ENCODE assay signal across 24 mouse cellular contexts in genomic region chr2:29711038-29711437, GRCm38 (mm10). TPM values are rescaled to one million over a fixed set of nuclear protein-coding genes. Genes with fewer than 3 reads are reported as not detected.
"Had no signal": no experiment of that assay in that cellular context is flagged by ENCODE, and none has a peak within 500 bp of the region (broad histone marks: within the 10 kb centered on the region; RNA-seq: fewer than 3 reads in every experiment).

No protein-coding gene starts in this region.

- ATAC-seq: liver, postnatal 0 days had no signal

- H3K27ac ChIP-seq: limb, embryonic 12.5 days; limb, embryonic 15.5 days; liver, embryonic 14.5 days; lung, embryonic 15.5 days; neural tube, embryonic 12.5 days; neural tube, embryonic 15.5 days; stomach, embryonic 15.5 days had no signal

- H3K9me3 ChIP-seq: limb, embryonic 12.5 days; limb, embryonic 15.5 days; lung, embryonic 15.5 days; neural tube, embryonic 12.5 days; neural tube, embryonic 15.5 days; stomach, embryonic 15.5 days had no signal

- H3K4me2 ChIP-seq: limb, embryonic 12.5 days; limb, embryonic 15.5 days; liver, embryonic 11.5 days; lung, embryonic 15.5 days; midbrain, embryonic 11.5 days; neural tube, embryonic 12.5 days; neural tube, embryonic 15.5 days; stomach, embryonic 15.5 days had no signal

- H3K27me3 ChIP-seq: limb, embryonic 12.5 days; limb, embryonic 15.5 days; lung, embryonic 15.5 days; neural tube, embryonic 12.5 days; neural tube, embryonic 15.5 days; stomach, embryonic 15.5 days had no signal

- H3K9ac ChIP-seq: limb, embryonic 12.5 days; limb, embryonic 15.5 days; liver, embryonic 14.5 days; liver, postnatal 0 days; lung, embryonic 15.5 days; neural tube, embryonic 12.5 days; neural tube, embryonic 15.5 days; stomach, embryonic 15.5 days had no signal

- DNase-seq: kidney, adult 2 months; kidney, postnatal 10 days; kidney, postnatal 36 days; layer of hippocampus, postnatal 36 days; left cerebral cortex, postnatal 4 days; liver, postnatal 0 days; lung, postnatal 14 days; lung, postnatal 4 days; midbrain, embryonic 14.5 days; retina, postnatal 1 day; right cerebral cortex, postnatal 25 days; spleen, adult 18-20 months; thymus, postnatal 25 days had no signal

- H3K4me3 ChIP-seq: limb, embryonic 12.5 days; limb, embryonic 15.5 days; lung, embryonic 15.5 days; neural tube, embryonic 12.5 days; neural tube, embryonic 15.5 days; stomach, embryonic 15.5 days had no signal

RNA-seq across cellular contexts. Expression of gene Gm13420, which starts 40.4 kb away (rescaled TPM):
- polyA plus RNA-seq: limb, embryonic 12.5 days; limb, embryonic 15.5 days; midbrain, embryonic 11.5 days; midbrain, embryonic 14.5 days; neural tube, embryonic 12.5 days; thymus, postnatal 0 days had no signal

RNA-seq across cellular contexts. Expression of gene Gm13547, which starts 48.1 kb away (rescaled TPM):
- polyA plus RNA-seq: kidney, adult 2 months; limb, embryonic 12.5 days; liver, embryonic 14.5 days; liver, postnatal 0 days; lung, embryonic 15.5 days; midbrain, embryonic 11.5 days; midbrain, embryonic 14.5 days; midbrain, postnatal 0 days; neural tube, embryonic 15.5 days; stomach, embryonic 15.5 days; thymus, postnatal 0 days had no signal
